Mouse (Mus musculus) embryonic stem cell, embryonic (primary cell): ENCODE data around the gene Nr2f2.

Source experiments
- CTCF ChIA-PET, 4 experiments: fragments of 300-600 bp in 2 of 4; fragments of 350-600 bp in 2 of 4; sonication (Branson Sonifier 250); formaldehyde crosslinking; loops; one replicate each; lab custom pipeline; 2022; ENCODE audit warnings: inconsistent platforms in 2 of 4; lab: Charles Lee
- POLR2A ChIA-PET, 4 experiments: fragments of 300-600 bp in 2 of 4; fragments of 350-600 bp in 2 of 4; sonication (Branson Sonifier 250); formaldehyde crosslinking; loops; one replicate each; lab custom pipeline; 2022; ENCODE audit warnings: antibody characterized with exemption in 4 of 4, inconsistent platforms in 1 of 4; lab: Charles Lee

The Nr2f2 gene

GRCm38 (mm10) chr7:70368751-70369060 is 2.2 kb upstream of the Nr2f2 start:
- POLR2A ChIA-PET = interaction anchor here in 2 of 4 experiments (0.6 to 1.5 kb wide), 5 partner anchors 17 to 411 kb away, joined by 3 to 7 read pairs (median 4); no protein-coding TSS in a partner anchor
- CTCF ChIA-PET = no interaction called here

- ChIA-PET CTCF (no interaction called here), POLR2A (interaction anchor here in 1 of 4 experiments (0.7 to 1.5 kb wide), 2 partner anchors 17 to 38 kb away, joined by 3 to 7 read pairs; no protein-coding TSS in a partner anchor)
Observed at GRCm38 (mm10) chr7:70368268-70368655, 1.7 kb upstream of the Nr2f2 start.

- ChIA-PET POLR2A (interaction anchor here in 1 of 4 experiments (0.7 kb wide), 1 partner anchor 37 kb away, joined by 3 read pairs; no protein-coding TSS in a partner anchor), CTCF (no interaction called here)
Observed at GRCm38 (mm10) chr7:70367591-70368267, 1.2 kb upstream of the Nr2f2 start.

GRCm38 (mm10) chr7:70366808-70367095 is 217 bp upstream of the Nr2f2 start:
- ChIA-PET POLR2A (no interaction called here), CTCF (no interaction called here)

- ChIA-PET POLR2A (no interaction called here), CTCF (interaction anchor here in 1 of 4 experiments (0.7 kb wide), 1 partner anchor 15 kb away, joined by 3 read pairs; no protein-coding TSS in a partner anchor)
Observed at GRCm38 (mm10) chr7:70365401-70365811, 1.1 kb downstream of the Nr2f2 start.

GRCm38 (mm10) chr7:70364798-70365197 is 1.7 kb downstream of the Nr2f2 start:
- POLR2A ChIA-PET = interaction anchor here in 1 of 4 experiments (1.4 kb wide), 1 partner anchor 28 kb away, joined by 3 read pairs; no protein-coding TSS in a partner anchor
- CTCF ChIA-PET = interaction anchor here in 1 of 4 experiments (0.7 kb wide), 1 partner anchor 15 kb away, joined by 3 read pairs; no protein-coding TSS in a partner anchor

GRCm38 (mm10) chr7:70363351-70363750 is 3.2 kb downstream of the Nr2f2 start:
- ChIA-PET CTCF (no interaction called here), POLR2A (interaction anchor here in 2 of 4 experiments (0.8 to 1.4 kb wide), 2 partner anchors 12 to 26 kb away, joined by 3 to 4 read pairs; no protein-coding TSS in a partner anchor)

GRCm38 (mm10) chr7:70362526-70363170 is 3.9 kb downstream of the Nr2f2 start:
- CTCF ChIA-PET = no interaction called here
- POLR2A ChIA-PET = no interaction called here

GRCm38 (mm10) chr7:70361383-70362364 is 4.9 kb downstream of the Nr2f2 start:
- ChIA-PET CTCF (interaction anchor here in 1 of 4 experiments (0.6 kb wide), 2 partner anchors 8 to 662 kb away, joined by 4 to 12 read pairs; no protein-coding TSS in a partner anchor), POLR2A (interaction anchor here in 3 of 4 experiments (0.6 to 0.7 kb wide), 3 partner anchors 13 to 313 kb away, joined by 3 to 4 read pairs (median 3); no protein-coding TSS in a partner anchor)

GRCm38 (mm10) chr7:70360611-70361382 is 5.7 kb downstream of the Nr2f2 start:
- ChIA-PET POLR2A (interaction anchor here in 3 of 4 experiments (0.6 to 1.4 kb wide), 4 partner anchors 18 to 1240 kb away, joined by 3 to 7 read pairs (median 4); no protein-coding TSS in a partner anchor), CTCF (interaction anchor here in 1 of 4 experiments (0.7 kb wide), 1 partner anchor 1763 kb away, joined by 6 read pairs; no protein-coding TSS in a partner anchor)

GRCm38 (mm10) chr7:70359791-70360581 is 6.5 kb downstream of the Nr2f2 start:
- CTCF ChIA-PET = interaction anchor here in 1 of 4 experiments (0.7 kb wide), 1 partner anchor 1763 kb away, joined by 6 read pairs; no protein-coding TSS in a partner anchor
- POLR2A ChIA-PET = interaction anchor here in 3 of 4 experiments (0.6 to 2.2 kb wide), 6 partner anchors 8 to 1241 kb away, joined by 3 to 9 read pairs (median 4); no protein-coding TSS in a partner anchor

- POLR2A ChIA-PET = interaction anchor here in 2 of 4 experiments (0.7 to 2.2 kb wide), 5 partner anchors 7 to 922 kb away, joined by 3 to 9 read pairs (median 4); no protein-coding TSS in a partner anchor
- CTCF ChIA-PET = no interaction called here
Observed at GRCm38 (mm10) chr7:70358848-70359591, 7.5 kb downstream of the Nr2f2 start.

- ChIA-PET CTCF (no interaction called here), POLR2A (interaction anchor here in 1 of 4 experiments (1.4 to 2.2 kb wide), 2 partner anchors 9 to 20 kb away, joined by 3 to 9 read pairs; no protein-coding TSS in a partner anchor)
Observed at GRCm38 (mm10) chr7:70358020-70358847, 8.3 kb downstream of the Nr2f2 start.

- CTCF ChIA-PET = interaction anchor here in 1 of 4 experiments (0.5 kb wide), 1 partner anchor 27 kb away, joined by 3 read pairs; no protein-coding TSS in a partner anchor
- POLR2A ChIA-PET = interaction anchor here in 1 of 4 experiments (0.6 to 1.4 kb wide), 2 partner anchors 21 to 862 kb away, joined by 3 read pairs; no protein-coding TSS in a partner anchor
Observed at GRCm38 (mm10) chr7:70357516-70358019, 9.0 kb downstream of the Nr2f2 start.
